Mouse (Mus musculus) spleen, postnatal 4 days (tissue): ENCODE measurements at regions not wholly inside any gene's neighbourhood (a gene's known extent, or its start where the extent isn't known, plus 50 kb on each side); places are given as distances from the start of the nearest gene placed in this dataset.

ENCODE experiments used
- DNase-seq, 2 experiments: peaks; one replicate each; pipeline ENCODE4 v3.0.0; 2022; ENCODE audit warnings: low spot score in 2 of 2

DNA sequence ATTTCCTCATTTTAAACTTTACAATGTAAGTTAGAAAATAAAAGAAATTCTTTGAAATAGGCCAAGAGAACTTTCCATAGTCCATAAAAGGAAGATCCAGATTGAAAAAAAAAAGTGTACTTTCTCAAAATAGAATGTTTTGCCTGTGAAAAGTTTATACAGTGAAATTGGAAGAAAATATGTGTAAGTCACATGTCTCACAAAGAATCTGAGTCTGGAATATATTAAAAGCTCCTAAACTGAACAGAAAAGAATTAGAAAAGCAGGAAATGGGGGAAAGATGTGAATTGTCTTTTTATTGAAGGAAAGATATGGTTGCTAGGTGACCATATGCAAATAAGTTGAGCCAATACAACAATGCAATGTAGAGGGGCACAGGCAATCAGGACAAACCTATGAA, 197.7 kb upstream of the Gm20594 start:
- DNase-seq: no peak

DNA sequence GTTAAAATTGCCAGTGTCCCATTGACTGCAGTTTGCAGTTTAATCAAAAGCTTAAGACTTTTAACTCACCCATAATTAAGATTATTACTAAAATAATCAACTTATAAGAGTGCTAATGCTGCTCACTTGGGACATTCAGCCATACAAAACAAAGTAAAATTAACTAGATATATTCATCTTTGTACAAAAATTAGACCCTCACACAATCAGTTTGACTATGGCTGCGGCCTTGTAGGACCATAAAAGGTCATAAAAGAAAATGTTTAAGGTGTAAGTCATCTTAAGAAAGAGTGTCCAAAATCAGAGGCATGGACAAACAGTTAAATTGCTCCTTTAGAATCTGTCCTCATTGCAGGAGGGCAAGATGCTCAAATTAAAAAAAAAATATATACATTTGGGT, 186.0 kb upstream of the Gm20594 start:
- DNase-seq: peak; percentile 20 to 63

- DNase-seq: no peak
Observed at GRCm38 (mm10) chr6:79651286-79651685, 166.4 kb upstream of the Gm20594 start.
